Mouse (Mus musculus) MEL (cell line): ENCODE measurements at regions not wholly inside any gene's neighbourhood (a gene's known extent, or its start where the extent isn't known, plus 50 kb on each side); places are given as distances from the start of the nearest gene placed in this dataset.

Experiments used
- DNase-seq: peaks from one replicate; pipeline ENCODE4 v3.0.0; 2011; ENCODE audit warnings: low read depth, low spot score
- H3K27ac ChIP-seq: 2 replicates; pipeline ENCODE4 v1.5.1; 2012; ENCODE audit warnings: low read depth, mild to moderate bottlenecking, control low read depth, low read length, moderate library complexity; ENCODE audit not compliant: control insufficient read depth
- H3K27me3 ChIP-seq, 2 experiments: fragments of 150-350 bp in 1 of 2; sonication (generic) in 1 of 2; 2 replicates each; pipeline ENCODE4 v1.6.1; 2012; ENCODE audit warnings: low read length in 2 of 2, mild to moderate bottlenecking in 2 of 2, improper control_type of control experiment in 1 of 2, moderate library complexity in 1 of 2; ENCODE audit not compliant: insufficient read depth in 2 of 2, control insufficient read depth in 1 of 2
- H3K36me3 ChIP-seq, 2 experiments: 2 replicates each; pipeline ENCODE4 v1.6.1; 2012 to 2014; ENCODE audit warnings: low read length in 2 of 2, improper control_type of control experiment in 1 of 2, inconsistent platforms in 1 of 2, mild to moderate bottlenecking in 1 of 2; ENCODE audit not compliant: insufficient read depth in 2 of 2, control insufficient read depth in 1 of 2
- H3K4me1 ChIP-seq, 2 experiments: fragments of 150-350 bp in 1 of 2; sonication (generic) in 1 of 2; 2 replicates each; pipeline ENCODE4 v1.6.1; 2012; ENCODE audit warnings: low read length in 2 of 2, improper control_type of control experiment in 1 of 2, mild to moderate bottlenecking in 1 of 2; ENCODE audit not compliant: insufficient read depth in 2 of 2, control insufficient read depth in 1 of 2
- H3K4me3 ChIP-seq, 2 experiments: fragments of 150-350 bp in 1 of 2; sonication (generic) in 1 of 2; 2 replicates each; pipeline ENCODE4 v1.5.1; 2012; ENCODE audit warnings: low read depth in 2 of 2, low read length in 2 of 2, mild to moderate bottlenecking in 2 of 2, moderate library complexity in 2 of 2, control low read depth in 1 of 2, improper control_type of control experiment in 1 of 2; ENCODE audit not compliant: control insufficient read depth in 1 of 2, insufficient read depth in 1 of 2
- H3K79me2 ChIP-seq: 2 replicates; pipeline ENCODE4 v1.6.1; 2012; ENCODE audit warnings: mild to moderate bottlenecking, low read length, moderate library complexity; ENCODE audit not compliant: control insufficient read depth, poor library complexity, insufficient read depth
- H3K9ac ChIP-seq: 2 replicates; pipeline ENCODE4 v1.6.1; 2012; ENCODE audit warnings: low read depth, mild to moderate bottlenecking, control low read depth, low read length, moderate library complexity; ENCODE audit not compliant: control insufficient read depth, poor library complexity, severe bottlenecking
- H3K9me3 ChIP-seq: fragments of 150-350 bp; sonication (generic); replicated peaks from 2 replicates; pipeline ENCODE4 v1.6.1; 2012; ENCODE audit warnings: mild to moderate bottlenecking, low read length, improper control_type of control experiment, moderate library complexity; ENCODE audit not compliant: insufficient read depth
- CTCF ChIP-seq, 3 experiments: IDR thresholded peaks in 2 of 3; conservative IDR thresholded peaks in 1 of 3; 2 replicates each; pipeline ENCODE4 v1.5.1; 2011 to 2012; ENCODE audit warnings: low read length in 3 of 3, low read depth in 2 of 3, mild to moderate bottlenecking in 2 of 3, improper control_type of control experiment in 1 of 3, inconsistent platforms in 1 of 3, mixed read lengths in 1 of 3, moderate library complexity in 1 of 3; ENCODE audit not compliant: control insufficient read depth in 1 of 3, insufficient read depth in 1 of 3, poor library complexity in 1 of 3, severe bottlenecking in 1 of 3
- EP300 ChIP-seq, 2 experiments: IDR thresholded peaks; 2 replicates each; pipeline ENCODE4 v1.6.1; 2011; ENCODE audit warnings: improper control_type of control experiment in 2 of 2, low read length in 2 of 2, low read depth in 1 of 2, mild to moderate bottlenecking in 1 of 2
- KAT2A ChIP-seq: conservative IDR thresholded peaks from 2 replicates; pipeline ENCODE4 v1.6.1; 2012; ENCODE audit warnings: low read depth, low read length, improper control_type of control experiment, inconsistent platforms
- MAFK ChIP-seq: IDR thresholded peaks from 2 replicates; pipeline ENCODE4 v1.6.1; 2011; ENCODE audit warnings: low read depth, mild to moderate bottlenecking, low read length, improper control_type of control experiment, borderline replicate concordance
- MAX ChIP-seq: IDR thresholded peaks from 2 replicates; pipeline ENCODE4 v1.6.1; 2011; ENCODE audit warnings: low read length, improper control_type of control experiment
- MEF2A ChIP-seq: IDR thresholded peaks from 2 replicates; pipeline ENCODE4 v1.6.1; 2014; ENCODE audit warnings: low read depth, mild to moderate bottlenecking, inconsistent platforms, low read length, improper control_type of control experiment; ENCODE audit not compliant: poor library complexity, insufficient replicate concordance, severe bottlenecking; ENCODE audit errors: extremely low read depth
- MYB ChIP-seq: IDR thresholded peaks from 2 replicates; pipeline ENCODE4 v1.6.1; 2011; ENCODE audit warnings: mild to moderate bottlenecking, low read depth, low read length, improper control_type of control experiment
- NRF1 ChIP-seq: IDR thresholded peaks from 2 replicates; pipeline ENCODE4 v1.6.1; 2014; ENCODE audit warnings: low read depth, mild to moderate bottlenecking, inconsistent platforms, low read length, improper control_type of control experiment, moderate library complexity; ENCODE audit not compliant: poor library complexity, insufficient read depth, severe bottlenecking
- POLR2AphosphoS2 ChIP-seq: IDR thresholded peaks from 2 replicates; pipeline ENCODE4 v1.6.1; 2011; ENCODE audit warnings: low read length, improper control_type of control experiment
- SIN3A ChIP-seq: IDR thresholded peaks from 2 replicates; pipeline ENCODE4 v1.6.1; 2012; ENCODE audit warnings: low read length, improper control_type of control experiment, inconsistent platforms
- TAL1 ChIP-seq: IDR thresholded peaks from 2 replicates; pipeline ENCODE4 v1.6.1; 2012; ENCODE audit warnings: mild to moderate bottlenecking, inconsistent platforms, low read length, moderate library complexity, mixed read lengths
- TCF12 ChIP-seq: IDR thresholded peaks from 2 replicates; pipeline ENCODE4 v1.6.1; 2014; ENCODE audit warnings: low read depth, mild to moderate bottlenecking, inconsistent platforms, low read length, improper control_type of control experiment, moderate library complexity
- USF2 ChIP-seq, 2 experiments: IDR thresholded peaks; 2 replicates each; pipeline ENCODE4 v1.6.1; 2011 to 2012; ENCODE audit warnings: improper control_type of control experiment in 2 of 2, low read length in 2 of 2, borderline replicate concordance in 1 of 2, inconsistent platforms in 1 of 2, low read depth in 1 of 2, mild to moderate bottlenecking in 1 of 2; ENCODE audit not compliant: insufficient read depth in 1 of 2
- ZC3H11A ChIP-seq: IDR thresholded peaks from 2 replicates; pipeline ENCODE4 v1.6.1; 2012; ENCODE audit warnings: low read depth, mild to moderate bottlenecking, inconsistent platforms, low read length, improper control_type of control experiment
- ZKSCAN1 ChIP-seq: IDR thresholded peaks from 2 replicates; pipeline ENCODE4 v1.6.1; 2012; ENCODE audit warnings: low read depth, mild to moderate bottlenecking, inconsistent platforms, low read length, improper control_type of control experiment, moderate library complexity
- ZMIZ1 ChIP-seq: IDR thresholded peaks from 2 replicates; pipeline ENCODE4 v1.6.1; 2012; ENCODE audit warnings: low read depth, mild to moderate bottlenecking, inconsistent platforms, low read length, improper control_type of control experiment, moderate library complexity

- no peaks in the 10 kb centered on the region for H3K79me2 ChIP-seq
- DNase-seq, result no peak
- no peaks in the 10 kb centered on the region for H3K27me3 ChIP-seq
- H3K36me3 ChIP-seq, result no peaks in the 10 kb centered on the region
- TF ChIP-seq MEF2A (no peak), ZMIZ1 (no peak), NRF1 (no peak), EP300 (IDR thresholded peaks at IDR 0.05; ENCODE audit: low read depth in 1 of 2, low read length in 2 of 2) (no peak), SIN3A (no peak), MAX (no peak), KAT2A (no peak), USF2 (IDR thresholded peaks at IDR 0.05; ENCODE audit: borderline replicate concordance in 1 of 2, insufficient read depth in 1 of 2, low read depth in 1 of 2, low read length in 2 of 2) (no peak), ZC3H11A (no peak), TAL1 (no peak), ZKSCAN1 (no peak), MYB (no peak), POLR2AphosphoS2 (no peak)
- TF ChIP-seq, all 39 proteins: peak for 0
- Histone ChIP-seq H3K4me3 (no peak overlapping the region), H3K4me1 (no peaks in the 10 kb centered on the region), H3K9ac (no peak overlapping the region), H3K9me3 (no peaks in the 10 kb centered on the region), H3K27ac (no peak overlapping the region)
These were observed 211.5 kb downstream of the Hao1 start for GRCm38 (mm10) chr2:134342515-134343140.

GRCm38 (mm10) chr2:134308092-134308491, 246.1 kb downstream of the Hao1 start:
- Histone ChIP-seq H3K27me3 (no peaks in the 10 kb centered on the region), H3K79me2 (no peaks in the 10 kb centered on the region), H3K9me3 (no peaks in the 10 kb centered on the region), H3K9ac (no peak overlapping the region), H3K36me3 (no peaks in the 10 kb centered on the region), H3K4me1 (no peaks in the 10 kb centered on the region), H3K27ac (no peak overlapping the region)
- DNase-seq, result no peak
- TF ChIP-seq MAFK (no peak), ZKSCAN1 (no peak), CTCF (IDR thresholded peaks at IDR 0.05 in 2 of 3, conservative IDR thresholded peaks at IDR 0.05 in 1 of 3; ENCODE audit: control insufficient read depth in 1 of 3, insufficient read depth in 1 of 3, low read depth in 2 of 3, low read length in 3 of 3, poor library complexity in 1 of 3, severe bottlenecking in 1 of 3) (no peak), TCF12 (no peak)
- TF ChIP-seq, all 39 proteins: peak for 0
- H3K4me3 ChIP-seq, result no peak overlapping the region
